25 mouse cellular contexts compared by ENCODE assay signal in genomic region chr8:121528790-121529189, GRCm38 (mm10). TPM values are rescaled to one million over a fixed set of nuclear protein-coding genes. Genes with fewer than 3 reads are reported as not detected.
A peak's percentile ranks its signal among the peaks of the same experiment; 100 is the strongest.
DNase-seq lines count a peak whose midpoint lies in the region; ATAC-seq lines count a peak whose summit lies in the region.
"Had no signal": no experiment of that assay in that cellular context is flagged by ENCODE, and none has a peak within 500 bp of the region (broad histone marks: within the 10 kb centered on the region; RNA-seq: fewer than 3 reads in every experiment).

No protein-coding gene starts in this region.

- no peaks in the 10 kb centered on the region for H3K9me3 ChIP-seq in heart, embryonic 12.5 days (replicated peaks)
- H3K9me3 ChIP-seq in kidney, embryonic 16.5 days (ENCODE audit: low read length): no peaks in the 10 kb centered on the region
- H3K9me3 ChIP-seq in lung, embryonic 16.5 days (ENCODE audit: control insufficient read depth, low read length): no peaks in the 10 kb centered on the region
- H3K9me3 ChIP-seq: embryonic facial prominence, embryonic 15.5 days; neural tube, embryonic 13.5 days had no signal

- no peak for ATAC-seq in heart, embryonic 12.5 days (ENCODE audit: insufficient number of reproducible peaks, low FRiP score)
- 0 out of 2 replicates have a peak, but pooled peaks have one; percentile 36 for ATAC-seq in kidney, embryonic 16.5 days (ENCODE audit: low FRiP score, low TSS enrichment)
- peak; percentile 85 for ATAC-seq in lung, embryonic 16.5 days (ENCODE audit: low read depth)

- WGBS in heart, embryonic 12.5 days: 81% methylated on average over 15 of the region's 15 CpGs
- WGBS in kidney, embryonic 16.5 days: 68% methylated on average over 15 of the region's 15 CpGs
- 50% methylated on average over 15 of the region's 15 CpGs for WGBS in lung, embryonic 16.5 days

- H3K4me1 ChIP-seq in heart, embryonic 12.5 days (replicated peaks): no peaks in the 10 kb centered on the region
- peaks cover 6% of the 10 kb centered on the region; the same call in 1 of the 2 replicates for H3K4me1 ChIP-seq in kidney, embryonic 16.5 days (ENCODE audit: insufficient read depth, low read length)
- peaks cover 22% of the 10 kb centered on the region for H3K4me1 ChIP-seq in lung, embryonic 16.5 days (replicated peaks; ENCODE audit: control insufficient read depth, insufficient read depth, low read length)
- H3K4me1 ChIP-seq: neural tube, embryonic 13.5 days had no signal

- no peak overlapping the region for H3K4me2 ChIP-seq in heart, embryonic 12.5 days
- no peak overlapping the region for H3K4me2 ChIP-seq in kidney, embryonic 16.5 days (replicated peaks; ENCODE audit: low read depth, low read length)
- no peak overlapping the region; the same call in 1 of the 2 replicates for H3K4me2 ChIP-seq in lung, embryonic 16.5 days (ENCODE audit: low read depth, low read length)
- H3K4me2 ChIP-seq: embryonic facial prominence, embryonic 15.5 days; neural tube, embryonic 13.5 days had no signal

- no peaks in the 10 kb centered on the region for H3K36me3 ChIP-seq in heart, embryonic 12.5 days
- H3K36me3 ChIP-seq in kidney, embryonic 16.5 days (ENCODE audit: insufficient read depth, low read length): no peaks in the 10 kb centered on the region
- no peaks in the 10 kb centered on the region for H3K36me3 ChIP-seq in lung, embryonic 16.5 days (ENCODE audit: control insufficient read depth, insufficient read depth, low read length)
- H3K36me3 ChIP-seq: embryonic facial prominence, embryonic 15.5 days; neural tube, embryonic 13.5 days had no signal

- no peak overlapping the region for H3K27ac ChIP-seq in heart, embryonic 12.5 days (ENCODE audit: poor library complexity, severe bottlenecking)
- peak overlapping the region; percentile 35 for H3K27ac ChIP-seq in kidney, embryonic 16.5 days (ENCODE audit: low read length)
- peak overlapping the region; percentile 86 for H3K27ac ChIP-seq in lung, embryonic 16.5 days (ENCODE audit: low read length)
- H3K27ac ChIP-seq: embryonic facial prominence, embryonic 15.5 days; liver, embryonic 14.5 days; neural tube, embryonic 13.5 days had no signal

- no peak overlapping the region for H3K4me3 ChIP-seq in heart, embryonic 12.5 days
- no peak overlapping the region for H3K4me3 ChIP-seq in kidney, embryonic 16.5 days (ENCODE audit: low read length)
- no peak overlapping the region for H3K4me3 ChIP-seq in lung, embryonic 16.5 days (ENCODE audit: low read length)
- H3K4me3 ChIP-seq: embryonic facial prominence, embryonic 15.5 days; neural tube, embryonic 13.5 days had no signal

- H3K27me3 ChIP-seq in heart, embryonic 12.5 days (replicated peaks): peaks cover 31% of the 10 kb centered on the region
- no peaks in the 10 kb centered on the region for H3K27me3 ChIP-seq in kidney, embryonic 16.5 days (ENCODE audit: insufficient read depth, low read length)
- H3K27me3 ChIP-seq in lung, embryonic 16.5 days (ENCODE audit: control insufficient read depth, insufficient read depth, low read depth, low read length): peaks cover 5% of the 10 kb centered on the region; the same call in 1 of the 2 replicates

- H3K9ac ChIP-seq in heart, embryonic 12.5 days: no peak overlapping the region
- no peak overlapping the region for H3K9ac ChIP-seq in kidney, embryonic 16.5 days (replicated peaks; ENCODE audit: low read length)
- H3K9ac ChIP-seq in lung, embryonic 16.5 days (ENCODE audit: low read length): no peak overlapping the region
- H3K9ac ChIP-seq: embryonic facial prominence, embryonic 15.5 days; liver, embryonic 14.5 days; neural tube, embryonic 13.5 days had no signal

- DNase-seq in heart, adult 18-20 months: peak; percentile 59 to 66
- peak; percentile 48 to 50 for DNase-seq in heart, adult 9 months (ENCODE audit: low spot score in 2 of 2)
- no peak for DNase-seq in retina, postnatal 1 day
- no peak for DNase-seq in thymus, adult 18-20 months
- DNase-seq in adrenal gland, postnatal 25 days: no peak
- DNase-seq: cerebellum, adult 9-11 months; spleen, adult 18-20 months; thymus, postnatal 36 days had no signal

RNA-seq across cellular contexts. Expression of gene 1700018B08Rik, which starts 15.3 kb away (rescaled TPM):
- not detected for total RNA-seq in heart, adult 18-20 months (2021)
- not detected in 2 replicates for polyA plus RNA-seq in heart, embryonic 12.5 days (2016; fragmentation: Nextera tagmentation; extraction: Ambion mirVana)
- polyA plus RNA-seq in kidney, embryonic 16.5 days (2015; fragmentation: Nextera tagmentation; extraction: Ambion mirVana): not detected in 2 replicates
- not detected in 2 replicates for polyA plus RNA-seq in lung, embryonic 16.5 days (2015; fragmentation: Nextera tagmentation; extraction: Ambion mirVana)
- total RNA-seq in adrenal gland, postnatal 25 days (2021): not detected in 2 replicates
- total RNA-seq: adrenal gland, postnatal 4 days; CH12.LX; gastrocnemius, postnatal 4 days; layer of hippocampus, postnatal 25 days; megakaryocyte-erythroid progenitor cell, adult 5-6 weeks; midbrain, postnatal 0 days had no signal
- polyA plus RNA-seq: embryonic facial prominence, embryonic 15.5 days; forebrain, embryonic 11.5 days; hindbrain, embryonic 11.5 days; intestine, embryonic 14.5 days; limb, embryonic 11.5 days; liver, embryonic 14.5 days; midbrain, postnatal 0 days; neural tube, embryonic 13.5 days; stomach, embryonic 16.5 days had no signal

RNA-seq across cellular contexts. Expression of gene Fbxo31, which starts 49.8 kb away (rescaled TPM):
- 100 to 1,000 TPM in 1 of 2 experiments, 10 to 100 TPM in 1; 91.3 to 110 TPM for total RNA-seq in heart, adult 18-20 months (2021)
- polyA plus RNA-seq in heart, embryonic 12.5 days (2016; fragmentation: Nextera tagmentation; extraction: Ambion mirVana): 13.7 and 15.7 TPM in 2 replicates
- 14.7 and 16.2 TPM in 2 replicates for polyA plus RNA-seq in kidney, embryonic 16.5 days (2015; fragmentation: Nextera tagmentation; extraction: Ambion mirVana)
- 12.0 and 12.9 TPM in 2 replicates for polyA plus RNA-seq in lung, embryonic 16.5 days (2015; fragmentation: Nextera tagmentation; extraction: Ambion mirVana)
- 39.1 and 46.2 TPM in 2 replicates for total RNA-seq in adrenal gland, postnatal 25 days (2021)

Comparison
In these comparisons a context has a peak if more than half of its experiments do, and no peak if none do; other contexts are left out.
1. DNase-seq: peak in heart, adult 18-20 months (2 of 2) and heart, adult 9 months (2 of 2); none in retina, postnatal 1 day (single experiment), thymus, adult 18-20 months (0 of 2) and adrenal gland, postnatal 25 days (single experiment).